Mouse (Mus musculus) spleen, postnatal 10 days (tissue): ENCODE results near the gene Fyttd1.
"Not testable (repeated sequence)": the region's sequence is repeated elsewhere in the genome, so short reads cannot be mapped to it uniquely, and the experiment has no call there.

Experiments used
- DNase-seq, 2 experiments: peaks; one replicate each; pipeline ENCODE4 v3.0.0; 2021 to 2022; ENCODE audit warnings: low spot score in 2 of 2

Gene Fyttd1

GRCm38 (mm10) chr16:32877343-32878156, at the start of gene Fyttd1, which contains the start of gene Rubcn:
Fyttd1 (plus strand) TSS chr16:32877500.
Rubcn (minus strand) TSS chr16:32877766.
- DNase-seq = peak; percentile 86 to 94

DNA sequence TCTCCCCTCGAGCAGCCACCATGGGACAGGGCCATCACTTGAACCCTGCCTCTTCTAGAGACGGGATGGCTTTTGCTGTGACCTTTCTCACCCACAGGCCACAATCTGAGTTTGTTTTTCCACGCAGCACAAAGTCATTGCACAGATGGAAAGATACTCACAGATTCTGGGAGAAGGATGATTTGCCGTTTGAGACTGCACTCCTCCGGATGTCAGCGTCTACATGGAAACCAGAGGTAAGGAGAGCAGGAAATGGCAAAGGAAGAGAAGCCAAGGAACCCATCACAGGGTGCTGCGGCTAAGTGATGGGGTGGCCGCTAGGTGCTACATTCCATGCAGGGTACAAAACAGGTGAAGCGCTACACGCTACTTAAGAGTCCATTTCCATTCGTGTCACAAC, 48.2 kb upstream of the Fyttd1 start:
- DNase-seq = no peak

- no peak for DNase-seq
These were observed 45.8 kb upstream of the Fyttd1 start for GRCm38 (mm10) chr16:32831501-32831900.

GRCm38 (mm10) chr16:32847103-32847502, 30.2 kb upstream of the Fyttd1 start:
- DNase-seq = no peak

- no peak for DNase-seq
These were observed 28.1 kb upstream of the Fyttd1 start for GRCm38 (mm10) chr16:32849042-32849830.

- no peak for DNase-seq
These were observed 23.7 kb upstream of the Fyttd1 start for GRCm38 (mm10) chr16:32853492-32854049.

DNA sequence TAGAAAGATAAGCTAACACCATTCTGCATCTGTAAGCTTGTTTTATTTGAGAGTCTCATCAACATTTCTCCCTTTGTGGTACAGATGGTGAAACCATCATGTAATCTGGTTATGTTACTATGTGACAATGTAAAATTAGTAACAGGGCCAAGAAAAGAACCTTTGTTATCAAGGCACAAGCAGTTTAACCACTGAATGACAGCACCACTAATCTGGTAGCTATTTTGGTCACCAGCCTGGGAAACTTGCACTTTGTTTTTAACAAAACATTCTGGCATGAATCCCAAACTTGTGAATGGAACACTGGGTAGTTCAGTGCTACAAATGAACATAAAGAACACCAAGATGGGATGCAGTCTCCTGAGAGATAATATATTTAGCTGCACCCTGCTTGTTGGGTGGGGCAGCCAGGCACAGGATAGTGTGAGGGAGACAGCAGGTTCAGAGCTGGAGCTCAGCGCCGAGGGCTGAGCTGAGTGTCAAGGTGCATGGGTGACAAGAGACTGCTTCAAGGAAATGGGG, 23.2 kb upstream of the Fyttd1 start:
- DNase-seq = no peak

GRCm38 (mm10) chr16:32856751-32857150, 20.5 kb upstream of the Fyttd1 start:
- no peak for DNase-seq

GRCm38 (mm10) chr16:32858356-32858755, 18.9 kb upstream of the Fyttd1 start:
- no peak for DNase-seq

GRCm38 (mm10) chr16:32858771-32859636, 18.3 kb upstream of the Fyttd1 start:
- no peak for DNase-seq

GRCm38 (mm10) chr16:32861813-32862385, 15.4 kb upstream of the Fyttd1 start:
- DNase-seq = no peak

- peak in 1 of 2 experiments; percentile 30 for DNase-seq
These were observed 11.9 kb upstream of the Fyttd1 start for GRCm38 (mm10) chr16:32865401-32865800.

- no peak for DNase-seq
These were observed 10.6 kb upstream of the Fyttd1 start for GRCm38 (mm10) chr16:32866713-32867112.

- DNase-seq = peak; percentile 69 to 86
These were observed 9.3 kb upstream of the Fyttd1 start for GRCm38 (mm10) chr16:32867919-32868552.

- no peak for DNase-seq
These were observed 7.1 kb upstream of the Fyttd1 start for GRCm38 (mm10) chr16:32870231-32870630.

DNA sequence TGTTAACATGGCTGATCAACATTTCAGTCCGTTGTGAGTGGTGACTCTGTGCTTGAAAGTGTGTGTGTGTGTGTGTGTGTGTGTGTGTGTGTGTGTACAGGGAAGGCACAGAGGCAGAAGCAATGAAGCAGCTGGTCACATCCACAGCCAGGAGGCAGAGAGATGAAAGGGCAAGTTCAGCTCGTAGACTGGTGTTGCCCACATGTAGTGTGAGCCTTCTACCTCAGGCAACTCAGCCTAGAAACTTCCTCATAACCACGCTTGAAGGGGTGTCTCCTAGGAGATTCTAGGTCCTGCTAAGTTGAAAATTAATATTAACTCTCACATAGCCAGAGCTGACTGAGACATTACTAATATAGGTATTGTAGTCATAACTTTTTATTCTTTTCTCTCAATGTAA, 3.9 kb upstream of the Fyttd1 start:
- no peak for DNase-seq

- DNase-seq = not testable (repeated sequence)
These were observed 2.0 kb upstream of the Fyttd1 start for GRCm38 (mm10) chr16:32875281-32875680.

DNA sequence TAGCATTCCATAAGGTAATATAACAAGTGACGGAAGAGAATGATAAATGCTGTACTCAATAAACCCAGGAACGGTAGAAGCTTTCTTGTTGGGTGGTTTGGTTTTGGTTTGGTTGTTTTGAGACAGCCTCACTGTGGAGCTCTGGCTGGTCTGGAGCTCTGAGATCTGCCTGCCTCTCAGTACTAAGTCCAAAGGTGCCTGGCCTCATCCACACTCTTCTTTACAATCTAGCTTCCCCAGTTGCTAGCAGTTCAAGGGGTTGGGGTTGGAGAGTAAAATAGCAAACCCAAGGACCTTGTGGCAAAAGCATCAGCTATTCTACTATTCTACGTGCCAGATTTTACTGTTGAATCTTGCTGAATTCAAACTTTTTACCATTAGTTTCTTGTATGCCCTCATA, 1.5 kb upstream of the Fyttd1 start:
- no peak for DNase-seq

GRCm38 (mm10) chr16:32876831-32877230, 469 bp upstream of the Fyttd1 start:
- no peak for DNase-seq

DNA sequence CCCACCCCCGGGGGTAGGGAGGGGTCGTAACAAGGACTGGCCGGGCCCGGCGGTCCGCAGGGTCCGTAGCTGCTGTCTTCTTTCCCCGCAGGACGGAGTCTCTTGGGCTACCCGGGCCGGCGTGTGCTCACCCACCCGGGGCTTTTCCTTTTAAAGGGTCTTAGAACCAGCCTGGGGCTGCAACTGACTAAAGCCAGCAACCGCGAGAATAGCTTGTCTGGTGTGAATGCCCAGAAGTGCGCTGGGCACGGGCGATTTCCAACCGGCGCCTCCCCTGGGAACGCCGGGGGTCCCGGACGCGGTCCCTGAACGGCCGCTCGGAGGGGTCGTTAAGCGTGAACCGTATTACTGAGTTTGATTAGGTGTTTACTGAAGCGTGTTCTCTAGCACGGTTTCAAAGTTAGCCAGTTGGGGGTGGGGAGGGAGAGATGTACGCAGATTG, 878 bp downstream of the Fyttd1 start:
- DNase-seq = peak in 1 of 2 experiments; percentile 12
